Mouse (Mus musculus): Measurements from ENCODE around the gene Phldb2.

Gene Phldb2

DNA sequence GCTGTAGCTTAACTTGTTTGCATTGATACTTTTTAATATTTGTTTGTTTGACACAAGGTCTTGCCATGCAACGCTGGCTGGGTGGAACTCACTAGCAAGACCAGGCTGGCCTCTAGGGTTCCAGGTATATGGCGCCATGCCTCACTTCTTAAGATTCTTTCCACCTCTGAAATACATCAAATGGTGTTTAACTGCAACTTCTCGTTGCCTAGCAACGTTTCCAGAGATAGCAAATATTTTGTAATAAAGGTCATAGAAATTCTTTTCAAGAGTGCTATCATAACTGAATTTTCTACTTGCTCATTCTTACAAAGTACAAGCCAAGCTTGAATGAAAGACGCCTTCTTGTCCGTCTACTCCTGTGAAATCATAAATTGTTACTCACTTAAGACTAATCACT is 165.7 kb downstream of the Phldb2 start:
- DNase-seq: no peak

DNA sequence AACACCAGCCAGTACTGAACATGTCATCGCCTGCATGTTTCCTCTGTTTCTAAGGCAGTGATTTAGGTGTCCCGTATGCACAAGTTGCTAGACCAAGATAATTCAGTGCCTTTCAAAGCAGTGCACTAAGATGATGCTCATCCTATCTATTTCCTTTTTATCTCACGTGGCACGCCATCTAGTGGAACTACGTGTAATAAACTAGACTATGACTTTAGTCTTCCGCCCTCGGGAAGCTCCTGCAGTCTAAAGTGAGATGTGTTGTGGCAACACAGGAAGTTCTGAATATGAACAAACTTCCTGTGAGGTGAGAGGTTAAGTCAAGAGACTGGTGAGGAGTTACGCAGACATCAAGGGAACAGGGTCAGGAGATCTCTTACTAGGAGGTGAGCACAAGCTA is 166.8 kb downstream of the Phldb2 start:
- DNase-seq: no peak

DNA sequence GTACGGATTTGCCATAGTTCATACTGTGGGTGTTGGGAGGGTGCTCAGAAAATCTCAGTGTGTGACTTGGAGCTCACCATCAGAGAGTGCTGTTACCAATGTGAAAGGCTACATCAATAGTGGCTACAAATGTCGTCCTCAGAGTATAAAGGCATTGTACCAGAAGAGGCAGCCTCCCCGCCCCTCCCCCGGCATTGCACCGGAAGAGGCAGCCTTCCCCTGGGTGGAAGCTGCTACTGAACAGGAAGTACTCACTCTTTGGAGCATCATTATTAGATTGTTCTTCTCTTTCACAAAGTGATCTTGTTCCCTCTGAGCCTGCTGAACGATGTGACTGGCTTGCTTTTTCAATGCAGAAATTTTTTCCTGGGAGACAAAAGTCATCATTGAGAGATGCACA is 173.4 kb downstream of the Phldb2 start:
- no peak for DNase-seq

DNA sequence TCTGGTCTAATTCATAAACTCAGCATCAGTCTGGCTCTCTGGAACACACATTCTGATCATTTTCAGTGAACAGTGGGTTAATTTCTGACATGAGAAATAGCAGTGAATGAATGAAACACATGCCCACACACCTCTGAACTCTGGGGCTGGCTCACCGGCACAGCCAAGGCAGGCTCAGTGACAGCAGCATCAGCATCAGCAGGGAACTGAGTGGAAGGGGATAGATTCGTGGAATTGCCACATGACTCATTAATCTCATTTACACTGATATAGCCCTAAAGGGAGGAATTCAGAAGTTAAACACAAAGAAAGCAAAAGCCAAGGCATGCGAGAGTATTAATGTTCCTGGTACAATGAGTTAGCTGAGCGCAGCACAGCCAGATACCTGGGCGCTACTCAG is 178.6 kb downstream of the Phldb2 start:
- no peak for DNase-seq

DNA sequence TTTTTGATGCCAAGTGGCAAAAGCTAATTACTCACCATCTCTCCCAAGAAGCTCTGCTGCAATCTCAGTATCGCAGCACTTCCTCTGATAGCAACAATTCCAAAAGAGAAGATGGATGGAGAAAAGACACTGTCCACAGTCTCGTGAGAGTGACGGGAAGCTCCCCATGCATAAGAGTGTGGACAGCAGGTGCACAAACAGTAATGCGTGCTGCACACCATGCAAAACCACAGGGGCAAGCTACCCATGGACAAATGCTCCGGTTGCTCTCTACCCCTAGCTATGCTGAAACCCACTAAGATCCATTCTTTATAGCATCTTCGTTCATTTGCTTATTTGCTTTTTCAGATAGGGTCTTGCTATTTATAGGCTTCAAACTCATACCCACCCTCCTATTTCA is 182.5 kb downstream of the Phldb2 start:
- no peak for DNase-seq

GRCm38 (mm10) chr16:45767853-45768640 is 185.4 kb downstream of the Phldb2 start:
- no peak for DNase-seq

DNA sequence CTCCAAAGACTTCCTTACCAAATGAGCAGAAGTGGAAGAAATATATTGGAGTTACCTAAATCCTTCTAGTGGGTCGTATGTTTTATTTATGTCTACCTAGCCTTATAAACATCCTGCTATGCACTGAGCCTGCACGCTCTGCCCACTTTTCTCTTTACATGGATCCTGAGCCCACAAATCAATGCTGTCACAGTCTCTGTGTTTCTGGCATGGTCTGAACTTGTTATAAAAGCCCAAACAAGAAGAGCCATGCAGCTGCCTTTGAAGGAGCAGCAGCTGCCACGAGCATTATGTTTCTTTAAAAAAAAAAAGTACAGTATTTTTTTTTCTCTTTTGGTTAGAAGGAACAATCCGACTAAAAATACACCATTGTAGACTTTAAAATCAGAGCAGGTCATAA is 186.0 kb downstream of the Phldb2 start:
- no peak for DNase-seq

DNA sequence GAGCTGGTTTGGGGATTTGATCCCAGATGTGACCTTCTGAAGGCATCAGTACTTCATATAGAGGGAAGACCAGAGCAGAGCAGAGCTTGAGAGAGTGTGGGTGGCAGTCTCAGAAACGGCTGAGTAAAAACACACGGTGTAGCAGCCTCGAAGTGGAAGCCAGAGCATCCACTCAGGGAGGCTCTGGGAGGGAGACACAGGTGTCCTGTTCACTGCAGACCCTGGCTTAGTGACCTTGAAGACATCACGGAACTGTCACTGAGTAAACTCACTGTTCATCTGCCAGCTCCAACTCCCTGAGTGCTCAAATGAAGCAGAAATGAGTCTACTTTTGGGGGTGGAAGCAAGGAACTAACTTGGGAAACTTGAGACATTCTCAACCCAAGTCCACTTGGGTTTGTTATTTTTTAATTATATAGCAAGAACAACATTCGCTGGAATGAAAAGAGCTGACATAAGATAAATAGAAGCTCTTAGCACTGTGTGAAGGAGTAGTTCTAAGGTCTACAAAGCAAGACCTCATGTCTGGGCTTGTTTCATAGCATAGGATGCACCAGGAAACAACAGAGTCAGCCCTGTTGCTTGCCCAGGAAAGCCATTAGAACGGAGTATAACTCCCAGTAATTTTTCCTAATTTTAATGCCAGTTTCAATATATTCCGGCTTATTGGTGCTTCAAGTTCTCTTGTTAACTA is 187.4 kb downstream of the Phldb2 start:
- no peak for DNase-seq

DNA sequence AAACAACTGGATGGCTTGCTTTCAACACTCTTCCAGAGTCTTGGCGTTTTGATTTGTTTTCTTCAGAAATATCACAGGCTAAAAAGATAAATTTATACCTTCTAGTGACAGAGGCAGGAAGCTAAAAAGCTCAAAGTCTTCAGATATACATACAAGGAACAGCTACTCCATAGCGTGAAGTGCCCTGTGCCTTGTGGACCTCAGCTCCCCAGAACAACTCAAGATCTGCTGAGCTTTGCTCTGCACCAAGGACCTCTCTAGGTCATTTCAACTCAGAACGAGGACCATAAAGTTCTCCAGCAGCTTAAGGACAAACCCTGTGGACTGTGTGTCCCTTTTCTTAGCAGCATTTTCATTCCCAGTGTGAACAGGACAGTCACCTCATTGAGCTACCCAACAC is 188.3 kb downstream of the Phldb2 start:
- no peak for DNase-seq

DNA sequence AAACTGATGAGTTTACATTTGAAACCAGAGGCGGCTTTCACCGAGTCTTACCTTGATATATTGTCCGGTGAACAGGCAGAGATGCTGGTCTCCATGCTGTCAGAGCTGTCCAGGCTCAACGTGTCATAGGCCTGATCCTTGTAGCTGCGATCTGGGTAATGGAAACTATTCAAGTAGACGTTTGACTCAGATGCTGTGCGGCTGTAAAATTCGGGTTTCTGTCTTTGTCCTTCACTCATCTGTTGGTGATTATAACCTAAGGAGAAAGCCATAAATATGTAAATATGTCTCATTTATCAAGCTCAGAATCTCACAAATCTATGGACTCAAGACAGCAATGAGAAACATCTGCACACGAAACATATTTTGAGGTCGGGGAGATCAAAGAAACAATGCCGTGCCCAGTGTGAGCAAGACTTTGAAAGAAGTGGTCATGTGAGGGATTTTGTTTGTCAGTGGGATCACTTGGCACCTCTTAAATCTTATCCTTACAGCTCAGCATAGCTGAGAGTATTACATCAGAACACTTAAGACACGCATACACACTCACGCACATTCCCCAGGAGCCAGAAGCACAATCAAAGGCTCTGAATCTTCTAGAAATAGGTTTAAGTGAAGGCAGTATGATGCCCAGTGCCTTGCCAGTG is 190.4 kb downstream of the Phldb2 start:
- DNase-seq: no peak

- no peak for DNase-seq
Measured at GRCm38 (mm10) chr16:45761425-45761824, 192.0 kb downstream of the Phldb2 start.

- no peak for DNase-seq
Measured at GRCm38 (mm10) chr16:45758726-45759269, 194.6 kb downstream of the Phldb2 start.

DNA sequence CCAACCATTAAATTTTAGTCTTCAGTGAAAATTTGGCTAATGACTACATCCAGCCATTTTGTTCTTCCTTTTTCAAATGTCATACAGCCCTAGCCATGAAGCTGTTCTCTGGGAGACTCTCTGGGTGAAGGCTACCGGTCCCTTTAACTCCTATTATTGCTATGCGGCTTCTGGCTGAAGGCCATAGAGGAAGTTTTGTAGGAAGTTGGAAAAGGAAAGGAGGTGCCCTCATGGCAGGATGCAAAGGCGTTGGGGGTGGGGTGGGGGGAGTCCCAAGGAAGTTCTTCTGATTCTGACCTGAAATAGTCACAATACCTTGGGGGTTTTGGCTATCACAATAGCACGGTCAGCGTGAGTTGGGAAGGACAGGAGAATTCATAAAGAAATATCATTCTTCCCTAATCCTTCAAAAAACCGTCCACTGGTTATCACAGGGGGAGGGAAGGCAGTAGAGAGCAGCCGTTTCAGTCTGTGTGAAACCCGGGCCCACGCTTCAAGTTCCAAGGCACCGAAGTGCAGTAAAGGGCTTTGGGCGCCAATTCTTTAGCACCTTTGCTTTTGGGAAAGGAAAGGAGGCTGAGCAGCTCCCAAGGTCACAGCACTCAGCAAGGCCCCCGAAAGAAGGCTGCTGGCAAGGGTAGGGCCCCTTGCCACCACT is 195.8 kb downstream of the Phldb2 start:
- DNase-seq: no peak

DNA sequence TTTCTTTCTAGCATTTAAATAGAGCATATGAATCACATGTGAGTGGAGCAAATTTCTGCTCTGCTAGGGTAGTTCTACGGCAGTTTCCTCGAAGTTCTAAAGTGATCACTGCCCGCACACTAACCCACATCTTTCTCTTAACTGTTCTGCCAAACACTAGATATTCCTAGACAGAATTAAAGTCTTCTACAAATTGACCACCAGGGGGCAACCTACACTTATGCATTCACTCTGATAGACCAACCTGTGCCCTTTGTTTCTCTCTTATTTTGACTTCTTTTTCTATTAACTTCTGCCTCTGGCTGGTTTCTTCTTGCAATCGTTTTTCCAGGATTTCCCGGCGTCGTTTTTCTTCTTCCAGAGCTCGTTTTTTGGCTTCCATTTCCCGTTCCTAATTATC is 196.5 kb downstream of the Phldb2 start:
- DNase-seq: peak; percentile 47

DNA sequence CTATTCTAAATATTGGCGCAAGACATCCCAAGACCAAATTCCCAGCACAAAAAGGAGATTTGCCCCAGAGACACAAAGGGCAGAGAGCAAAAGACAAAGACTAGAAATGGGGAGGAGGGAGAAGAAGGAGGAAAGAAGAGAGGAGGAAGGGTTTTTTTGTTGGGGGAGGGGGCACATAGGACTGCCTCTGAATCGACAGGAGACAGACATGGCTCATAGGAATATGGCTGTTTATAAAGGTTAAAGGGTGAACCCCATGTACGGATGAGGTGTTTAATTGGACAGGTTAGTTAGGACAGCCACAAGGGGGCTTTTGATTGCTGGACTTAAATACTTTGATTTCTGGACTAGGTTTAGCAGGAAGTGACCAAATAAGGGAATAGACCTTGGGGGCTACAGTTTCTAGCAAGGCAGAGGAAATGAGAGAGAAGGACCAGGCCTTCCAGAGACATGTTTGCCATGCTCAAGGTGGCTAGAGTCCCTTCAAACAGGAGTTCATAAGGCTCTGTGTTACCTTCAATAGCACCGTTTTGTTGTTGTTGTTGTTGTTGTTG is 209.7 kb downstream of the Phldb2 start:
- DNase-seq: no peak

DNA sequence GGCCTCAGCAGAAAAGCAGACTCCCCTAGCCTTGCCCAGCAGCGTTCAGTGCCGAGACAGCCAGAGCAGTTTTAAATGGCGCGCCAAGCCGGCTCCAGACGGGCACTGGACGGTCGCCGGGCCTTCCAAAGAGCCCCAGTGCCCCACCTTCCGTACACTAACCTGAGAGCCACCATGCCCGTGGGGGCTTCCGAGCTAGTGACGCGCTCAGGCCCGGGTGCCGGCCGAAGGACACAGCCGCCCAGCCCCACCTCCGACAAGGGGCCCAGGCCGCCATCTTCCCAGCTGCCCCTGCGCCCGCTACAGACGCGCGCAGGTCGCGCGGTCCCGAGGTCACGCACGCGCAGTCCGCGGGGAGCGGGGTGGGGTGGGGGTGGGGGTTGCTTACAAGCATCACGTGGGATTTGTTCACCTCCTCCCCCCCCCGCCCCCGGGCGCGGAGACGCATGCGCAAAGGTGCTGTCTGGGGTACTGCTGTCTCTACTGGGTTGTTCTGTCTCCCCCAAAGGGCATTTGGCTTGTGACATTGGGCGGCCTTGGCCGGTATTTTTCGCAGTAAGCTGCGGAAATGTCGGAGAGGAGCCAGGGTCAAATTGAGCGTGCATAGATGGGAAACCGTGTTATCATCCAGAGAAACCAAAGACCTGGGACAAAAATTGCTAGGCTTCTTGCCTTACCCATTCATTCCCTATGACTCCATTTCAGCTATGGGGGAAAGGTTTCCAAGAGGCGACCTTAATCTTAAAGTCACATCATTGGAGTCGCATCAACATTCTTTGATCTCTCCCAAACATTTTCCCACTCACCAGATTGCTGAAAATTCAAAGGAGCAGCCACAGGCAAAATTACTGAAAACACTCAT is 210.6 kb downstream of the Phldb2 start, which contains the start of gene Abhd10:
Gene Abhd10 (minus strand): TSS at position 341 of the 862 bp plus-strand sequence.
- DNase-seq: peak; percentile 96

DNA sequence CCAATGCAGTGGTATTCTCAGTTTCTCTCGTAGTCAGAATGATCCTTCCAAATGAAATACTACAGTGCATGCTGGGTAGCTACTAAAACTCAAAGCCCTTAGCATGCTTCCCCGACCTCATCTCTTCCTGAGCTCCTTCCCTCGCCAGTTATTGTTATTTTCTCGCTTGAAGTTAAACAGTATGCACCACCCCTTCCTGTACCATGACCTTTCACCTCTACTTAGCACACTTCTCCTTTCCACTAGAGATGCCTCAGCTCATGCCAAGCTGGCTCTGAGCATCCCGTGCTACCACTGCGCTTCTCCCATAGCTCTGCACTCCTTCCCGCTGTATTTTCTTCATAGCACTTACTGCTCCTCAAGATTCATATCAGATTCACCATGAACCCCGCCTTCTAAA is 215.5 kb downstream of the Phldb2 start:
- no peak for DNase-seq

DNA sequence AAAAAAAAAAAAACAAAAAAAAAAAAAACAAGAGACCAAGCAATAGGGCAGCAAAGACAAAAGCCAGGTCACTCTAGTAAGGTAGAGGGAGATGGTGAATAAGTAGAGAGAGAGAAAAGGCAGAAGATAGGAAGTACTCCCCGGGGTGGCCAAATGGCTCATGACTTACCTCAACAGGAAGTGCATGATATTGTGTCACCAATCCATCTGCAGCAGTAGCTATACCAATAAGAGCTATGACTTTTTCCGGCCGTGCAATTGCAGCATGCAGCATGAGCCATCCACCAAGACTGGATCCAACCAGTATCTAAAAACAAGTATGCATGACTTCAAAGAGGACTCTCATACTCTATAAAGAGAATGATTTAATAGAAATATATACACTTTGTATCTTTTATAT is 216.7 kb downstream of the Phldb2 start:
- no peak for DNase-seq

DNA sequence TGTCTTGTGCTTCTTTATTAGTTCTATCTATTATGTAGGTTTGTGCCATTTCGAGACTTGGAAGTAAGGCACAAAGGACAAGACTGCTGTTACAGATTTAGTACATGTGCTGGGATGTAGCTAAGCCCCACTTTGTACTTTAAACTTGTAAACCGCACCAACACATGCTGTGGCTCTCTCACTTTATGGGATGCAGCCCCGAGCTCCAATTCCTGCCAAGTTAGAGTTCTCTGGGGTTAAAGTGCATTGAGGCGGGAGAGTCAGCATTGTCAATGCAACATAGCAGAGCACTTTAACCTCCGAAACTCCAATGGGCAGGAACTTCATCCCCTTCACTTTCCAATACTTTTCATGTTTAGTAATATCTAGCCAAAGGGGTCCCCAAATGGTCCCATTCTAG is 224.2 kb downstream of the Phldb2 start:
- DNase-seq: no peak

- no peak for DNase-seq
Measured at GRCm38 (mm10) chr16:45724742-45725102, 228.7 kb downstream of the Phldb2 start.

DNA sequence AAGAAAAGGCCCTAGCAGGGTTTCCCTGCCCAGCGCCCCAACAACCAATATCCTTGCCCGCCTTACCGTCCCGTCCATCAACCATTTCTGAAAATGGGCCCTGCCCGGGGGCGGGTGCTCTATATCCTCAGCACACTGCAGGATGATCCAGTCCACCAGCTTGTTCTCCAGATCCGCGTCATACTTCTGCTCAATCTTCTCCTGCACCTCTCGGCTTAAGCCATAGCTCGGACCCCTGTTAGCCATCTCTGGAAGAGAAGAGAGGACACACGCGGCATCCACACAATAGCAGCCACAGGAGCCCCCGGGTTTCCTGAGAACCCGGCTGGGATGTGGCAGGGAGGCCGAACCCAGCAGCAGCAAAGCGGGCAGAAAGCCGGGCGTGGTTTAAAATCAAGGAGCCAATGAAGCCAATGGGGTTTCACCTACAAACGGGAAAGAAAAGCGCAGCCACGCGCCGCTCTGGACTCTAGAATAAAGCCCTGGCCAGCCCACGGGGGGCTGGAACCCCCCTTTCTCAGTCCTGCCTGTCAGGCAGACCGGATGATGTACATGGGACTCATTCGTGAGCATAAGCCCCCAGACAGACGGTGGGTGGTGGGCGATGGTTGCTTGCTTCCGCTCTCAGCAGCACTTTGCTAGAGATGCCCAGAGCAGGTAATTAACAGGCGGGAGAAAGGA is 229.2 kb downstream of the Phldb2 start, which contains the start of gene Tagln3:
Gene Tagln3 (minus strand): TSS at position 548 of the 681 bp plus-strand sequence.
- peak; percentile 76 for DNase-seq

Measured in layer of hippocampus, adult 9-11 months (tissue).